Mouse (Mus musculus) heart, embryonic 16.5 days (tissue): ENCODE measurements around the gene Procr. TPM values are rescaled to one million over a fixed set of nuclear protein-coding genes. Genes with fewer than 3 reads are reported as not detected.

ENCODE experiments used
- ATAC-seq: fragments of 200-750 bp; cut with Nextera tagmentation; replicated peaks from 2 replicates; pipeline ENCODE4 v1.8.0; 2017; ENCODE audit warnings: moderate number of reproducible peaks; ENCODE audit not compliant: insufficient read depth, low FRiP score; ENCODE audit errors: extremely low read depth
- H3K27ac ChIP-seq: fragments of 300-500 bp; sonication (generic); 2 replicates; pipeline ENCODE4 v1.5.1; 2014; ENCODE audit warnings: mild to moderate bottlenecking, low read length, control low read depth, moderate library complexity
- H3K27me3 ChIP-seq: fragments of 300-500 bp; sonication (generic); 2 replicates; pipeline ENCODE4 v1.6.1; 2014; ENCODE audit warnings: low read length, mixed read lengths; ENCODE audit not compliant: control insufficient read depth, insufficient read depth
- H3K36me3 ChIP-seq: fragments of 300-500 bp; sonication (generic); 2 replicates; pipeline ENCODE4 v1.6.1; 2014; ENCODE audit not compliant: control insufficient read depth, insufficient read depth
- H3K4me1 ChIP-seq: fragments of 300-500 bp; sonication (generic); 2 replicates; pipeline ENCODE4 v1.6.1; 2014; ENCODE audit warnings: low read length, mixed read lengths; ENCODE audit not compliant: control insufficient read depth, insufficient read depth
- H3K4me2 ChIP-seq: fragments of 300-500 bp; sonication (generic); 2 replicates; pipeline ENCODE4 v1.6.1; 2014; ENCODE audit warnings: low read depth, mild to moderate bottlenecking, control low read depth, low read length
- H3K4me3 ChIP-seq: fragments of 300-500 bp; sonication (generic); 2 replicates; pipeline ENCODE4 v1.5.1; 2014; ENCODE audit warnings: mild to moderate bottlenecking, control low read depth, low read length
- H3K9ac ChIP-seq: fragments of 300-500 bp; sonication (generic); 2 replicates; pipeline ENCODE4 v1.6.1; 2014; ENCODE audit warnings: low read length, control low read depth
- H3K9me3 ChIP-seq: fragments of 300-500 bp; sonication (generic); replicated peaks from 2 replicates; pipeline ENCODE4 v1.6.1; 2016; ENCODE audit warnings: low read length; ENCODE audit not compliant: control insufficient read depth
- WGBS: fragments of 180-500 bp; shearing (Covaris S2); extraction: QIAGEN DNeasy Blood & Tissue Kit; methylation state at CpG from one replicate; pipeline ENCODE4 v1.1.7; 2014; 5-methylcytosine and 5-hydroxymethylcytosine counted together
- polyA plus RNA-seq: library from polyadenylated mRNA; unstranded; fragments of >200 nt; fragmentation: Nextera tagmentation; extraction: Ambion mirVana; gene quantifications from 2 replicates; pipeline ENCODE4 v1.2.1, GENCODE M21; 2015

The Procr gene
- polyA plus RNA-seq, 1 experiment from 2014 or later, result 7.5 TPM

GRCm38 (mm10) chr2:155784534-155784933 lies 33.6 kb downstream of the Procr start:
- Histone ChIP-seq H3K27ac (no peak overlapping the region), H3K9me3 (no peaks in the 10 kb centered on the region), H3K4me2 (no peak overlapping the region), H3K4me1 (no peaks in the 10 kb centered on the region), H3K9ac (no peak overlapping the region), H3K4me3 (no peak overlapping the region), H3K27me3 (peaks cover 6% of the 10 kb centered on the region), H3K36me3 (no peaks in the 10 kb centered on the region)
- no peak for ATAC-seq
- WGBS, result 67% methylated on average over 6 of the region's 6 CpGs

GRCm38 (mm10) chr2:155786905-155787304 lies 36.0 kb downstream of the Procr start:
- 57% methylated on average over 5 of the region's 5 CpGs for WGBS
- no peak for ATAC-seq

GRCm38 (mm10) chr2:155787949-155788931 lies 37.3 kb downstream of the Procr start:
- Histone ChIP-seq H3K27ac (no peak overlapping the region), H3K9ac (no peak overlapping the region), H3K4me2 (no peak overlapping the region), H3K36me3 (no peaks in the 10 kb centered on the region), H3K4me1 (no peaks in the 10 kb centered on the region), H3K27me3 (peaks cover 6% of the 10 kb centered on the region), H3K4me3 (no peak overlapping the region), H3K9me3 (no peaks in the 10 kb centered on the region)
- ATAC-seq, result no peak
- WGBS, result 55% methylated on average over 18 of the region's 18 CpGs

More at GRCm38 (mm10) chr2:155786905-155787304, 36.0 kb downstream of the Procr start:
- Histone ChIP-seq H3K9ac (no peak overlapping the region), H3K36me3 (no peaks in the 10 kb centered on the region), H3K27ac (no peak overlapping the region), H3K9me3 (no peaks in the 10 kb centered on the region), H3K27me3 (peaks cover 6% of the 10 kb centered on the region), H3K4me2 (no peak overlapping the region), H3K4me1 (no peaks in the 10 kb centered on the region), H3K4me3 (no peak overlapping the region)

- Histone ChIP-seq H3K36me3 (no peaks in the 10 kb centered on the region), H3K9me3 (no peaks in the 10 kb centered on the region), H3K4me1 (no peaks in the 10 kb centered on the region), H3K27me3 (peaks cover 4% of the 10 kb centered on the region), H3K9ac (no peak overlapping the region), H3K4me3 (no peak overlapping the region), H3K27ac (no peak overlapping the region), H3K4me2 (no peak overlapping the region)
- no peak for ATAC-seq
- WGBS, result 38% methylated on average over 12 of the region's 12 CpGs
Measured at GRCm38 (mm10) chr2:155792899-155793298, 42.0 kb downstream of the Procr start.

GRCm38 (mm10) chr2:155794674-155795445 lies 43.9 kb downstream of the Procr start:
- no peaks in the 10 kb centered on the region for H3K9me3 ChIP-seq
- H3K9ac ChIP-seq, result no peak overlapping the region
- 86% methylated on average over 12 of the region's 12 CpGs for WGBS
- no peak overlapping the region for H3K27ac ChIP-seq
- no peaks in the 10 kb centered on the region for H3K36me3 ChIP-seq
- no peak for ATAC-seq
- no peak overlapping the region for H3K4me2 ChIP-seq
- H3K4me1 ChIP-seq, result no peaks in the 10 kb centered on the region
- no peaks in the 10 kb centered on the region for H3K27me3 ChIP-seq
- H3K4me3 ChIP-seq, result no peak overlapping the region

GRCm38 (mm10) chr2:155798613-155799012 lies 47.7 kb downstream of the Procr start:
- Histone ChIP-seq H3K36me3 (no peaks in the 10 kb centered on the region), H3K9ac (no peak overlapping the region), H3K27ac (no peak overlapping the region), H3K4me3 (no peak overlapping the region), H3K27me3 (no peaks in the 10 kb centered on the region), H3K4me2 (no peak overlapping the region), H3K4me1 (no peaks in the 10 kb centered on the region), H3K9me3 (no peaks in the 10 kb centered on the region)
- 50% methylated on average over 3 of the region's 3 CpGs for WGBS
- no peak for ATAC-seq

- 54% methylated on average over 3 of the region's 3 CpGs for WGBS
- Histone ChIP-seq H3K4me3 (no peak overlapping the region), H3K27ac (no peak overlapping the region), H3K9me3 (no peaks in the 10 kb centered on the region), H3K27me3 (no peaks in the 10 kb centered on the region), H3K36me3 (no peaks in the 10 kb centered on the region), H3K9ac (no peak overlapping the region), H3K4me1 (peaks cover 4% of the 10 kb centered on the region; the same call in 1 of the 2 replicates), H3K4me2 (no peak overlapping the region)
- ATAC-seq, result no peak
Measured at GRCm38 (mm10) chr2:155802761-155803160, 51.8 kb downstream of the Procr start.

- no peak for ATAC-seq
- no peak overlapping the region for H3K4me3 ChIP-seq
- 59% methylated on average over 5 of the region's 5 CpGs for WGBS
- H3K9me3 ChIP-seq, result no peaks in the 10 kb centered on the region
- no peaks in the 10 kb centered on the region for H3K36me3 ChIP-seq
- H3K27ac ChIP-seq, result no peak overlapping the region
- H3K9ac ChIP-seq, result no peak overlapping the region
- no peak overlapping the region for H3K4me2 ChIP-seq
- no peaks in the 10 kb centered on the region for H3K27me3 ChIP-seq
- peaks cover 4% of the 10 kb centered on the region; the same call in 1 of the 2 replicates for H3K4me1 ChIP-seq
Measured at GRCm38 (mm10) chr2:155804053-155804452, 53.1 kb downstream of the Procr start.
